Mouse (Mus musculus): ENCODE measurements at regions not wholly inside any gene's neighbourhood (a gene's known extent, or its start where the extent isn't known, plus 50 kb on each side); places are given as distances from the start of the nearest gene placed in this dataset.

GRCm38 (mm10) chr15:61416841-61417240, 494.0 kb upstream of the A1bg start:
- ATAC-seq (replicated peaks; ENCODE audit: low FRiP score, low TSS enrichment, low read depth) (no peak), DNase-seq (ENCODE audit: low spot score) (no peak)
- H3K4me1 ChIP-seq (replicated peaks; ENCODE audit: control insufficient read depth, insufficient read depth, low read length), result no peaks in the 10 kb centered on the region
- no peaks in the 10 kb centered on the region for H3K27me3 ChIP-seq (replicated peaks; ENCODE audit: control insufficient read depth, insufficient read depth, low read length)
- H3K9me3 ChIP-seq (ENCODE audit: control insufficient read depth, low read length), result no peaks in the 10 kb centered on the region
- WGBS, result 65% methylated on average over 3 of the region's 3 CpGs
- no peak overlapping the region for H3K4me3 ChIP-seq (ENCODE audit: low read depth, low read length)
- H3K9ac ChIP-seq (ENCODE audit: low read length), result no peak overlapping the region
- no peaks in the 10 kb centered on the region for H3K36me3 ChIP-seq (ENCODE audit: control insufficient read depth, insufficient read depth, low read length)
- H3K4me2 ChIP-seq (ENCODE audit: low read length), result no peak overlapping the region
- H3K27ac ChIP-seq (ENCODE audit: low read depth), result no peak overlapping the region

- H3K9me3 ChIP-seq (ENCODE audit: control insufficient read depth, low read length), result no peaks in the 10 kb centered on the region
- no peak overlapping the region for H3K4me3 ChIP-seq (ENCODE audit: low read depth, low read length)
- H3K4me2 ChIP-seq (ENCODE audit: low read length), result no peak overlapping the region
- ATAC-seq (replicated peaks; ENCODE audit: low FRiP score, low TSS enrichment, low read depth) (no peak), DNase-seq (ENCODE audit: low spot score) (no peak)
- no peak overlapping the region for H3K9ac ChIP-seq (ENCODE audit: low read length)
- no peaks in the 10 kb centered on the region for H3K36me3 ChIP-seq (ENCODE audit: control insufficient read depth, insufficient read depth, low read length)
- H3K4me1 ChIP-seq (replicated peaks; ENCODE audit: control insufficient read depth, insufficient read depth, low read length), result no peaks in the 10 kb centered on the region
- WGBS, result 60% methylated on average over 1 of the region's 1 CpGs
- H3K27ac ChIP-seq (ENCODE audit: low read depth), result no peak overlapping the region
- no peaks in the 10 kb centered on the region for H3K27me3 ChIP-seq (replicated peaks; ENCODE audit: control insufficient read depth, insufficient read depth, low read length)
Observed at GRCm38 (mm10) chr15:61415626-61416025, 492.8 kb upstream of the A1bg start.

- ATAC-seq (replicated peaks; ENCODE audit: low FRiP score, low TSS enrichment, low read depth), result no peak
- Histone ChIP-seq H3K27me3 (replicated peaks; ENCODE audit: control insufficient read depth, insufficient read depth, low read length) (no peaks in the 10 kb centered on the region), H3K9ac (ENCODE audit: low read length) (no peak overlapping the region)
Observed at GRCm38 (mm10) chr15:61411821-61412220, 489.0 kb upstream of the A1bg start.

GRCm38 (mm10) chr15:61410789-61411188, 488.0 kb upstream of the A1bg start:
- Histone ChIP-seq H3K4me3 (ENCODE audit: low read depth, low read length) (no peak overlapping the region), H3K4me2 (ENCODE audit: low read length) (no peak overlapping the region), H3K9me3 (ENCODE audit: control insufficient read depth, low read length) (no peaks in the 10 kb centered on the region), H3K9ac (ENCODE audit: low read length) (no peak overlapping the region), H3K4me1 (replicated peaks; ENCODE audit: control insufficient read depth, insufficient read depth, low read length) (no peaks in the 10 kb centered on the region), H3K27me3 (replicated peaks; ENCODE audit: control insufficient read depth, insufficient read depth, low read length) (no peaks in the 10 kb centered on the region), H3K36me3 (ENCODE audit: control insufficient read depth, insufficient read depth, low read length) (no peaks in the 10 kb centered on the region), H3K27ac (ENCODE audit: low read depth) (no peak overlapping the region)
- DNase-seq (ENCODE audit: low spot score) (no peak), ATAC-seq (replicated peaks; ENCODE audit: low FRiP score, low TSS enrichment, low read depth) (no peak)
- 82% methylated on average over 2 of the region's 2 CpGs for WGBS

More at GRCm38 (mm10) chr15:61411821-61412220, 489.0 kb upstream of the A1bg start:
- H3K9me3 ChIP-seq (ENCODE audit: control insufficient read depth, low read length), result no peaks in the 10 kb centered on the region
- DNase-seq (ENCODE audit: low spot score), result no peak
- WGBS, result 82% methylated on average over 2 of the region's 2 CpGs
- H3K4me1 ChIP-seq (replicated peaks; ENCODE audit: control insufficient read depth, insufficient read depth, low read length), result no peaks in the 10 kb centered on the region
- no peak overlapping the region for H3K4me3 ChIP-seq (ENCODE audit: low read depth, low read length)
- H3K4me2 ChIP-seq (ENCODE audit: low read length), result no peak overlapping the region
- no peak overlapping the region for H3K27ac ChIP-seq (ENCODE audit: low read depth)
- H3K36me3 ChIP-seq (ENCODE audit: control insufficient read depth, insufficient read depth, low read length), result no peaks in the 10 kb centered on the region

GRCm38 (mm10) chr15:61408621-61409020, 485.8 kb upstream of the A1bg start:
- Histone ChIP-seq H3K27ac (ENCODE audit: low read depth) (no peak overlapping the region), H3K4me3 (ENCODE audit: low read depth, low read length) (no peak overlapping the region), H3K9me3 (ENCODE audit: control insufficient read depth, low read length) (no peaks in the 10 kb centered on the region), H3K4me2 (ENCODE audit: low read length) (no peak overlapping the region), H3K27me3 (replicated peaks; ENCODE audit: control insufficient read depth, insufficient read depth, low read length) (no peaks in the 10 kb centered on the region), H3K4me1 (replicated peaks; ENCODE audit: control insufficient read depth, insufficient read depth, low read length) (no peaks in the 10 kb centered on the region), H3K9ac (ENCODE audit: low read length) (no peak overlapping the region), H3K36me3 (ENCODE audit: control insufficient read depth, insufficient read depth, low read length) (no peaks in the 10 kb centered on the region)
- ATAC-seq (replicated peaks; ENCODE audit: low FRiP score, low TSS enrichment, low read depth) (no peak), DNase-seq (ENCODE audit: low spot score) (no peak)
- WGBS, result 91% methylated on average over 1 of the region's 1 CpGs

- ATAC-seq (replicated peaks; ENCODE audit: low FRiP score, low TSS enrichment, low read depth) (no peak), DNase-seq (ENCODE audit: low spot score) (no peak)
- Histone ChIP-seq H3K27me3 (replicated peaks; ENCODE audit: control insufficient read depth, insufficient read depth, low read length) (no peaks in the 10 kb centered on the region), H3K4me2 (ENCODE audit: low read length) (no peak overlapping the region), H3K9me3 (ENCODE audit: control insufficient read depth, low read length) (no peaks in the 10 kb centered on the region), H3K9ac (ENCODE audit: low read length) (no peak overlapping the region), H3K27ac (ENCODE audit: low read depth) (no peak overlapping the region), H3K4me3 (ENCODE audit: low read depth, low read length) (no peak overlapping the region), H3K36me3 (ENCODE audit: control insufficient read depth, insufficient read depth, low read length) (no peaks in the 10 kb centered on the region), H3K4me1 (replicated peaks; ENCODE audit: control insufficient read depth, insufficient read depth, low read length) (peaks cover 3% of the 10 kb centered on the region; the same call in 1 of the 2 replicates)
Observed at GRCm38 (mm10) chr15:61400720-61401119, 477.9 kb upstream of the A1bg start.

- 81% methylated on average over 2 of the region's 2 CpGs for WGBS
- H3K36me3 ChIP-seq (ENCODE audit: control insufficient read depth, insufficient read depth, low read length), result no peaks in the 10 kb centered on the region
- no peak overlapping the region for H3K27ac ChIP-seq (ENCODE audit: low read depth)
- peaks cover 5% of the 10 kb centered on the region; the same call in 1 of the 2 replicates for H3K4me1 ChIP-seq (replicated peaks; ENCODE audit: control insufficient read depth, insufficient read depth, low read length)
- no peaks in the 10 kb centered on the region for H3K27me3 ChIP-seq (replicated peaks; ENCODE audit: control insufficient read depth, insufficient read depth, low read length)
- H3K4me2 ChIP-seq (ENCODE audit: low read length), result no peak overlapping the region
- no peaks in the 10 kb centered on the region for H3K9me3 ChIP-seq (ENCODE audit: control insufficient read depth, low read length)
- no peak overlapping the region for H3K9ac ChIP-seq (ENCODE audit: low read length)
- no peak for ATAC-seq (replicated peaks; ENCODE audit: low FRiP score, low TSS enrichment, low read depth)
- no peak for DNase-seq (ENCODE audit: low spot score)
- H3K4me3 ChIP-seq (ENCODE audit: low read depth, low read length), result no peak overlapping the region
Observed at GRCm38 (mm10) chr15:61399971-61400370, 477.2 kb upstream of the A1bg start.

- Histone ChIP-seq H3K27me3 (replicated peaks; ENCODE audit: control insufficient read depth, insufficient read depth, low read length) (no peaks in the 10 kb centered on the region), H3K4me1 (replicated peaks; ENCODE audit: control insufficient read depth, insufficient read depth, low read length) (peaks cover 5% of the 10 kb centered on the region; the same call in 1 of the 2 replicates), H3K4me2 (ENCODE audit: low read length) (no peak overlapping the region), H3K9me3 (ENCODE audit: control insufficient read depth, low read length) (no peaks in the 10 kb centered on the region), H3K9ac (ENCODE audit: low read length) (no peak overlapping the region), H3K36me3 (ENCODE audit: control insufficient read depth, insufficient read depth, low read length) (no peaks in the 10 kb centered on the region), H3K27ac (ENCODE audit: low read depth) (no peak overlapping the region), H3K4me3 (ENCODE audit: low read depth, low read length) (no peak overlapping the region)
- 85% methylated on average over 3 of the region's 3 CpGs for WGBS
- ATAC-seq (replicated peaks; ENCODE audit: low FRiP score, low TSS enrichment, low read depth) (no peak), DNase-seq (ENCODE audit: low spot score) (no peak)
Observed at GRCm38 (mm10) chr15:61398829-61399228, 476.0 kb upstream of the A1bg start.

- H3K4me2 ChIP-seq (ENCODE audit: low read length), result no peak overlapping the region
- DNase-seq (ENCODE audit: low spot score), result no peak
- H3K27me3 ChIP-seq (replicated peaks; ENCODE audit: control insufficient read depth, insufficient read depth, low read length), result no peaks in the 10 kb centered on the region
- no peak overlapping the region for H3K4me3 ChIP-seq (ENCODE audit: low read depth, low read length)
- no peaks in the 10 kb centered on the region for H3K36me3 ChIP-seq (ENCODE audit: control insufficient read depth, insufficient read depth, low read length)
- WGBS, result 92% methylated on average over 3 of the region's 3 CpGs
- ATAC-seq (replicated peaks; ENCODE audit: low FRiP score, low TSS enrichment, low read depth), result no peak
- H3K4me1 ChIP-seq (replicated peaks; ENCODE audit: control insufficient read depth, insufficient read depth, low read length), result peaks cover 5% of the 10 kb centered on the region; the same call in 1 of the 2 replicates
- H3K9ac ChIP-seq (ENCODE audit: low read length), result no peak overlapping the region
- no peaks in the 10 kb centered on the region for H3K9me3 ChIP-seq (ENCODE audit: control insufficient read depth, low read length)
- no peak overlapping the region for H3K27ac ChIP-seq (ENCODE audit: low read depth)
Observed at GRCm38 (mm10) chr15:61397061-61397460, 474.2 kb upstream of the A1bg start.

All from intestine, embryonic 14.5 days (tissue).